Mouse (Mus musculus) spleen, postnatal 14 days (tissue): ENCODE results near the gene 2310022A10Rik.
A peak's percentile ranks its signal among the peaks of the same experiment; 100 is the strongest.

Experiments
- DNase-seq, 2 experiments: peaks; one replicate each; pipeline ENCODE4 v3.0.0; 2021 to 2022; ENCODE audit warnings: low spot score in 2 of 2

Gene 2310022A10Rik

DNA sequence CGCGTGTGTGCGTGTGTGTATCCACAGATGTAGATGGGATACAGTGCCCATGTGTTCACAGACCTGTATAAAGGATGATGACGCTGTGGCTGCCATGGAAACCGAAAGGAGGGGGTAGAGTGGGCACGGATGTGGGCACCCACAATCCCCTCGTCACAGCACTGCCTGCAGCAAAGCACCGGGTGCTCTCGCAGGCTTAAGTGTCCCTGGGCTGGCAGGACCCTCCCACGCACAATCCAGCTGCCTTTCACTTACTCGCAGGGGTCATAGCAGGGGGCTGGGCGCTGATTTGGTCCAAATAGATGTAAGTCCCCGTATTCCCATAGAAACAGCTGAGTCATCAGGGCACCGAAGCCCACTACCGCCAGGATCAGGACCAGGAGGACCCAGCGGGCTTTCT is 11.6 kb upstream of the 2310022A10Rik start:
- DNase-seq: peak; percentile 33 to 50

DNA sequence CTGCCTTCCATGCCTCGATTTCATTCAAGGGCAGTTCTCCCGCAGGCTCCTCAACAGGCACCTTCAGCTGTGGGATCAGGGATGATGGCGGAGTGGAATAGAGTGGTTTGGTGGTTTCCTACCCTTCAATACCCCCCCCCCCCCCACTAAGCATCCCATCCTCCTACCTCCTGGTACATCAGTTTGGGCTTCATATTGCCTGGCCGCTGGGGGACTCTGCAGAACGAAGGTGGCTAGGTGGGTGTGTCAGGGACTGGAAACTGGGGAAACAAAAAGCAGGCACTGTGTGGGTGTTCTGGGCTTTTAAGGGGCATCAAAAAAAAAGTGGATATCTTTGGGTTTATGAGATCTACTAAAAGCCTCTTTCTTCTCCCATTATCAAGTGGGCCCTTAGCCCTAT is 11.1 kb upstream of the 2310022A10Rik start:
- no peak for DNase-seq

DNA sequence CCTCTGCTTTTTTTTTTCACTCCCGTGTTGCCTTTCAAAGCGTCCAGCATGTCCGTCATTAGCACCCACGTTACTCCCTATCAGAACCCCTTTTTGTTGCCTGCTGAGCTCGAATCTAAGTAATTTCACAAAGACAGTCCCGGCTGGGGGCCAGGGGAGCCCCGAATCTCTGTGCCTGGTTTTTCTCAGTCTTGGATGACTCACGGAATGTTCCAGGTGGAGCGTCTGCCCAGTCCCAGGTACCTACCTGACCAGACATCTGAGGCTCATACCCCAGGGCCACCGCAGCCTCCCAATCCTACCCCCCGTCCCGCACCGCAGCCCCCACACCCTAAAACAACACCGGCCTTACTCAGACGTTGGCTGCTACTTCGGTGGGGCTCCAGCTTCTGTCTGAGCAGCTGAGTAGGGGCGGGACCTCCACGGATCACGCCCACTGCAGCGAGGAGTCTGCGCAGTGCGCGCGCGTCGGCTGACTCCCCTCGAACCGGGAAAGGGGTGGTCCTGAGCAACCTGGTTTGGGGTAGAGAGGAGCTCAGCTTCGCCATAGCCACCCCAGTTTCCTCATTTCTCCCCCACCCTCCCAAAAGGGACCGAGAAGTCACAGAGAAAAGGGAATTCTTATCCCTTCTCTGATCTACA is 10.5 kb upstream of the 2310022A10Rik start:
- peak; percentile 68 to 78 for DNase-seq

DNA sequence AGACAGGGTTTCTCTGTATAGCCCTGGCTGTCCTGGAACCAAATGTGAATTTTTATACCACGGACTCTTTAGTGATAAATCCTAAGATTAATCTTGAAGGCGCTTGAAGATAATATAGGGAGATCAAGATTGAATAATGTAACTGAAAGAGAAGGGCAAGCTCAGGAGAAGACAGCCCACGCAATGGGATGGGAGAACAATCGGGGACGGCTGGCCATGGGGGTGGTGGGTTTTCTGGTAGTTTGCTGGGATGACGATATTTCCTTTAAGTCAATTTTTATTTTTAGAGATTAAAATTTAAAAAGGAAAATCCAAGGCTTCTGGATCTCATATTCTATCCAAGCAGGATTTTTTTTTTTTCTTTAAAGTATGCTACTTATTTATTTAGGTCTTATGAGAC is 10.0 kb upstream of the 2310022A10Rik start:
- no peak for DNase-seq

DNA sequence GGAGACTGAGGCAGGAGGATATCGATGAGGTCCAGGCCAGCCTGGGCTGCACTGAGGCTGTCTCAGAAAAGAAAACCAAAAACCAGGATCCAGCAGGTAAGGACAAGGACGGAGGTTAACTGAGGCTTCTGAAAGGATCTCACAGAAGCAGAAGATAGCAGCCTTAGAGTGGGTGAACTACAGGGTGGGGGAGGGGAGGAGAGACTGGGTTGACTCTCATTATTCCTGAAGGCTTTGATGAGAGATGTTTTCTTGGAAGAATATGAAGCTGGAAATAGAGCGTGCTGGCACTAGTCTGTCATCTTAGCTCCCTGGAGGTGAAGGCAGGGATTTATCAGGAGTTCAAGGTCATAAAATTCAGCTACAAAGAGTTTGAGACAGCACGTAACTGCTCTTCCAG is 9.2 kb upstream of the 2310022A10Rik start:
- DNase-seq: no peak

DNA sequence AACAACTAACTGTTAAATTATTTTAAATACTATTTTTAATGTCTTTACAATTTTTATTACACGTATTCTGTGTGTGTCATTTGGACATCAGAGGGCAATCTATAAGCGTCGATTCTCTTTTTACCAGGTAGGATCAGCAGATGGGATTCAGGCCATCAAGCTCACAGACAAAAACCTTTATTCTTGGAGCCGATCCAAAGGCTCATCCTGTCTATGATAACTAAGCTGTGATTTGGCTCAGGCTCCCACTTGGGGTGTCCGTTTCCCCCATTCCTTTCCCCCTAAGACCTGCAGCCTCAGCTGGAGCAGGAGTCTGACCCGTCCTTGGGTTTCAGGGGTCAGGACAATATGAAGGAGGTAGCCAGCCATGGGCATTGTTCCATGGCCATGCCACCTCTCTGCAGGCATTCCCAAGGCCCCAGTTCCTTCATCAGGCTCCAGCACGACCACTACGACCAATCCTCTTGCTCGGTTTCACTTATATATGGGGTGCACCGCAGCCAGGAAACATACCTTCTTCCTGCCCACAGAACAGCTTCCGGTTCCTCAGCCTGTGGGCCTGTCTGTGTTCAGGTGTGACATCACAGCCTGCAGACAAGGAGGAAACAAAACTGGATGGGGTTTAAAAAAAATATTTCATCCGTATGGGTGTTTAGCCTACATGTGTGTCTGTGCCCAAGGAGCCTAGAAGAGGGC is 8.2 kb upstream of the 2310022A10Rik start:
- peak in 1 of 2 experiments; percentile 35 for DNase-seq

DNA sequence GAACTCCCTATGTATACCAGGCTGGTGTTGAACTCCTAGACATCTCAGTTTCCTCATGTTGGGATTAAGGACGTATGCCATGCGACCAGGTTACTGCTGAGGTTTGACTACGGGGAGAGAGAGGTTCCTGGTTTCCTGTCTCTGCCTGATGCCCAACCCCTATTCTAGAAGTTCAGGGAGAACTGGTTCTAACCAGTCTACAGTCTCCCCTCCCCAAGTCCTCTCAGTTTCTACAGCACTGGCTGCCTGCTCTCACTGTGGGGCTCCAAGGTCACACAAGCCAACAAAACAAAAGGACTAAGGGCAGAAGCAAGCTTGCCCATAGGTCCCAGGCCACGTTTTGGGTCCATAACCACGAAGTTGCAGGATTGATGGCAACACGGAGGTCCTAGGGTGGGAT is 3.4 kb upstream of the 2310022A10Rik start:
- no peak for DNase-seq

DNA sequence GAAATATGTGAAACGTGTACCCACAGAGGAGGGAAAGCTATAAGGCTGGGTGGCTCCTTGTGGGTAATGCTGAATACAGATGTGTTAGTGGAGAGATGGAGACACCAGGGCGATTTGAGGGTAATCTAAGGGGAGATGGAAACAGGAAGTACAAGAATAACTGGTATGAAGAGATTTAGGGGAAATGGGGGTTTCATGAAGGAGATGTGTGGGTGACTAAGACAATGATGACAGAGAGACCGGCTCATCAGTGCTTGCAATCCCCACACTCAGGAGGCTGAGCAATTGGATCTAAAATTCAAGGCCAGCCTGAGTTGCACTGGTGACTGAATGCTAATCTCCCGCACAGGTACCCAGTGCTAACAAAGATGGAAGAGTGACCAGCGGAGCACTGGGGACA is 963 bp upstream of the 2310022A10Rik start:
- DNase-seq: no peak

DNA sequence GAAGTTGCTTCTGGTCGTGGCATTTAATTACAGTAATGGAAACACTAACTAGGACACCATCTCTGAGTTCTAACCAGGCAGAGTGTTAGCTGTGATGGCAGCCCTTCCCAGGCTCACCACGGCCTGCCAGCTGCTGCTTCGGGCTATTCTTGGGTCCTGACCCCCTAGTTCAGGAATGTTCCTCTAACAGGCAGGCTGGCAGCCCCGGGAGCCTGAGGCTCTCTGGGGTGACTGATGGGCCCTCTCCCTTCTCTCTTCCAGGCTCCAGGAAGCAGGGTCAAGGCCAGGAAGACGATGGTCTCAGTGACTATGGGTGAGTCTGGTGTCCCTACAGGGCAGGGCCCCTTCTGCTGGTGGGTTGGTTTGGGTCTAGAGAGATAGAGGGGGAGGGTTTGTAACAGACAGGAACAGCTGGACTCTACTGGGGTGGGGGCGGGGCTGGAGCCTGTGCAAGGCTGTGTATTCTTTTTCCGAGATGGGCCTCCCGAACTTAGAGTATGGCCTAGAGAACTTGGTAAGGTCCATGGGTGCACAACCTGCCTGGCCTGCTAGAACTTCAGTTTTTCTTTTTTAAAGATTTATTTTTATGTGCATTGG is 7.4 kb downstream of the 2310022A10Rik start:
- DNase-seq: no peak

DNA sequence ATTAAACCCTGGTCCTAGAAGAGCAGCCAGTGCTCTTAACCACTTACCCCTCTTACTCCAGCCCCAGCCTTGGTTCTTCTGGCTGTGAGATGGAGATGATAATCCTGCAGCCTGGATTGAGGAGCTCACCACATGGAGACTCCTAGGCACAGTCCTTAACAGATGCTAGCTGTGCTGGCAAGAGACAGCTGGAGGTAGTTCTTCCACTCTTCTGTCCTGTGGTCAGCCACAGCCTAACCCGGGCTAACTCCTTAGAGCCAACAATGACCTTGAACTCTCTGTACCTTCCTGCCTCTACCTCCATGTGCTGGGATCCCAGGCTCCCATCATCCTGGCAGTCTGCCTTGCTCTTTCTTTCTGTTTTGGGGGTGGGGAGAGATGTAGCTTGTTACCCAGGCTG is 7.9 kb downstream of the 2310022A10Rik start:
- no peak for DNase-seq

DNA sequence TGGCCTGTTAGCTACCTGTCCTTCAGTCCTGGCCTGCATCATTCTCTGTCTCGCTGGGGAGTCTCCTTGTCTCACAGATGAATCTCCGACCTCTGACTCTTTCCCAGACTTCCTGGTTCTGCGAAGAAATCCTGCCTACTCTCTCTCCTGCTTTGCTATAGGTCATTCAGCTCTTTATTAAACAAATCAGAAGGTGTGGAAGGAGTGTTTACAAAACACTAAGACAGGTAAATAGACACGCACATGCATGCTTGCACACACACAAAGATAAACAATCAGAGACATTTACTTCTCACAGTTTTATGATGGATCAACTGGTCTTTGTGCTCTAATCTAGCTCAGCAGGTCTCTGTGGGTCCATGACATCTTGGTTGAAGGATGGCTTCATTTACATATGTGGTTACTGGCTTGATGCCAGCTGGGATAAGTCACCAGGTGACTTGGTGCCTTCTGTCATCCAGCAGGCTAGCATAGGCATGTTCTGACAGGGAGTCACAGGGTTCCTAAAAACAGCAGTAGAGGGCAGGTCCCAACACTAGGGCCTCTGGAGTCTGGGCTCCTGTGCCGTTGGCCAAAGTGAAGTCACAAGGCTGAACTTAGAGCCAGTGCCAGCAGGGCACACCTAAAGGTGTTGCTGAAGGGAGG is 16.7 kb downstream of the 2310022A10Rik start:
- DNase-seq: no peak

DNA sequence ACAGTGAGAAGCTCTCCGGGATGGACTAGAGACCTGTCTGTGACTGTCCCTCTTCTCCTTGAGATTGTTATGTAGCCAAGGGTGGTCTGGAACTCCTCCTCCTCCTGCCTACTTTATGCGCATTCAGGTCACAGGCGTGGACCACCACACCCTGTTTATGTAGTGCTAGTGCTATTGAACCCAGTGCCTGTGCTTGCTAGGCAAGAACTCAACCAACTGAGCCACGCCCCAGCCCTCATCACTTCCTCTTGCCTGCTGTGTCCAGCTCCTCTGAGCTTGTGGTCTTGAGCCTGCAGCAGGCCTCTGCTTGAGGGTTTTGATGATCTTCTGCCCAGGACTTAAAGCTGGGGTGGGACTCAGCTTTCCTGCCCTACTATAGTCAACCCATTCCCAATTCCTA is 19.1 kb downstream of the 2310022A10Rik start:
- no peak for DNase-seq

DNA sequence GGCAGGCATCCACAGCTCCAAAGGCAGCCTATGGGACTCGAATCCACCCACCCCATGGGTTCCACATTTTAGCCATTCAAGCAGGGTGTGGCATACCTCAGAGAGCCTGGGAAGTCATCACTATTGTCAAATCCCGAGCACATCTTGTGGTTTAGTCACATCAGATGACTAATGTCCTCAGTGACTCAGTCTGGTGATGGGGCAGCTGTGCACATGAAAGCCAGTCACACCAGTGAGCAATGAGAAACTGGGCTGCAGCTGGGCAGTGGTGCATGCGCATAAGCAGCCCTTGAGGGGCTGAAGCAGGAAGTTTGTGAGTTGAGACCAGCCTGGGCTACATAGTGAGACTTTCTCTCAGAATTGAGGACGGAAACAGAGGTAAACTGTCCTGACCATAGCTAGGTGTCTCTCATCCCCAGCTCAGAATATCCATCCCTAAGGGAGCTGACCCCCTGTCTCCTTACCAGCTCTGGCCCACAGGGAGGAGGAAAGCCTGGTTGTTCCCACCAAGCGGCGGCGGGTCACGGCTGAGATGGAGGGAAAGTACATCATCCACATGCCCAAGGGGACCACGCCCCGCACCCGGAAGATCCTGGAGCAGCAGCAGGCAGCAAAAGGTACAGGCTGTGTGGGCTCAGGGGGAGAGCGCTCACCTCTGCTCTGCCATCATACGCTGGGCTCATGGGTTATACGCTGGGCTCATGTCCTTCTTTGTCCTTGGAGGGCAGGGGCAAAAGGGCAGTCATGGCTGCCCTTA is 21.3 kb downstream of the 2310022A10Rik start:
- no peak for DNase-seq

DNA sequence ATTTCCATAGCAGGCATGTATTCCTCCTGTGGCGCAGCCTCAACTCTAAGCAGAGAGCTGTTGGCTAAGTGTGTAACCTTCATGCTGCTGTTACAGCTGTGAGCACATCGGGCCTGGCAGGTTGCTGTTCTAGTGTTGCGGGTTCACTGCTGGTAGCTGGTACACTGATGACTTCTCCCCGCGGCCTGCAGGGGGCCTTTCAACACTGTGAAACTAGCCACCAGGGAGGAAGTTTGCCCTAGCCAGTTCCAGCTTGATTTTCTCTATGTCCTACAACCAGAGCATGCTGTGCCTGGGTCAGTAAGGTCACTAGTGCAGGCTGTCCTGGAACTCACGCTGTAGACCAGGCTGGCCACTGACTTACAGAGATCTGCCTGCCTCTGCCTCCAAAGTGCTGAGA is 23.9 kb downstream of the 2310022A10Rik start:
- DNase-seq: peak; percentile 32 to 45

DNA sequence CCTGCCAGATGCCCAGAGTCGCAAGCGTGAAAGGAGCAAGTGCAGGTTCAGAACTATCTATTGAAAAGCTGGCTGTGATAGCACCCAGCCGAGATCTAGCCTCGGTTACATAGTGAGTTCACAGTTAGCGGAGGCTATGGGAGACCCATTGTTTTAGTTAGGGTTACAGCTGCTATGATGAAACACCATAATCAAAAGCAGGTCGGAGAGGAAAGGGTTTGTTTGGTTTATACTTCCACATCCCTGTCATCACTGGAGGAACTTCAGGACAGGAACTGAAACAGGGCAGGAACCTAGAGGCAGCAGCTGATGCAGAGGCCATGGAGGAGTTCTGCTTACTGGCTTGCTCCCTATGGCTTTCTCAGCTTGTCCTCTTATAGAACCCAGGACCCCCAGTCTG is 24.6 kb downstream of the 2310022A10Rik start:
- DNase-seq: no peak

DNA sequence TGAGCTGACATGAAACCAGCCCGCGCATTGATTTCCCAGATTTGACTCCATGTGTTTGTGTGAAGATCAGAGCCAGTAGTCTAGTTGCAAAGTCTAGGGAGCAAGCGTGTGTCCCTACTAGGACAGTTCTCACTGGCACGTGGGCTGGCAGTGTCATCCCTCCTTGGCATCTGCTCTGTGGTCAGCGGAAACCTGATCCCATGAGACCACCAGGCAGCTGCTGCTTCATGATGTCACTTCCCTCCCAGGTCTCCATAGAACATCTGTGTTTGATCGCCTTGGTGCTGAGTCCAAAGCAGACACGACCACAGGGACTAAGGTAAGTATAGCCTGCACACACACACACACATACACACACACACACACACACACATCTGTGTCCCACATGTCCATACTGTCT is 25.4 kb downstream of the 2310022A10Rik start:
- DNase-seq: no peak

DNA sequence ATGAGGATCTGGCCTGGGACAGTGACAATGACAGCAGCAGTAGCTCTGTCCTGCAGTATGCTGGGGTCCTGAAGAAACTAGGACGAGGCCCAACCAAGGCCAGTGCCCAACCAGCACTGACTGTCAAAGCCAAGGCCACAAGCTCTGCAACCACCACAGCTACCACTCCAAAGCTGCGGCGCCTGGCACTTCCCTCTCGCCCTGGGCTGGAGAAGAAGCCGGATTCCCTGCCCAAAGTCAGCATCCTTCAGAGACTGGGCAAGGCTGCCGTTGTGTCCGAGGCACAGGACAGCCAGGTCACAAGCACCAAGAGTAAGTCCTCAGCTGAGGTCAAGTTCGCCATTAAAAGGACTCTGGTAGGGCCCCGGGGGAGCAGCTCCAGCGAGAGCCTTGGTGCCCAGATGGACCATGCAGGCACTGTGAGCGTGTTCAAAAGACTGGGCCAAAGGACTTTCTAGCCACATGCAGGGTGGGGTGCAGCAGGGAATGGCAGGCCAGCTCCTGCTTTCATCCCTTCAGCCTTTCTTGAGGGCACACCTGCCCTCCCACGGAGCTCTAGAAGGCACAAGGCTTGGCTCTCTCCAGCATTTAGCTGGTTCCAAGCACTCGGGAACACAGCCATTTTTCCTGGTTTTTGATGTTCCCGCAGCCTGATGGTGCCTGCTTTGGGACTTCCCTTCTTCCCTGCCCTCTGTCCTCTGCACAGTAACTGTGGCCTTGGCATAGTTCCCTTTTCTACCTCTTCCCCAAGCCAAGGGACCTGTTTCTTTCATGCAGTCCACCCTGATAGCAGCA is 27.5 kb downstream of the 2310022A10Rik start:
- no peak for DNase-seq

DNA sequence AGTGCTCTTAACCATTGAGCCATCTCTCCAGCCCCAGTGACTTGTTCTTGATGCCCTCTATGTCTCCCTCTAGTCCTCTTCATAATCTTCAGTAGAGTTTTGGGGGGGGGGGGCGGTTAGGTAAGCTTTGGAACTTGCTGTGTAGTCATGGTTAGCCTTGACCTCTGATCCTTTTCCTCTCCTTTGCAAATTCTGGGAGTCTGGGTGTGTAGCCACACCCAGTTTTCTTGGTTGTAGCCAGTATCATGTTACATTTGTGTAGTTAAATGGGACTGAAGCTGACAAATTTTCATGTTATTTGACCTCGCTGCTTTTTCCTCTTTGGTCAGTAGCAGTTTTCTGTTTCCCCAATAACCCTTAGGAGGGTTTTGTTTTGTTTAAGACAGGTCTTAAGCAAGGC is 33.8 kb downstream of the 2310022A10Rik start:
- no peak for DNase-seq

DNA sequence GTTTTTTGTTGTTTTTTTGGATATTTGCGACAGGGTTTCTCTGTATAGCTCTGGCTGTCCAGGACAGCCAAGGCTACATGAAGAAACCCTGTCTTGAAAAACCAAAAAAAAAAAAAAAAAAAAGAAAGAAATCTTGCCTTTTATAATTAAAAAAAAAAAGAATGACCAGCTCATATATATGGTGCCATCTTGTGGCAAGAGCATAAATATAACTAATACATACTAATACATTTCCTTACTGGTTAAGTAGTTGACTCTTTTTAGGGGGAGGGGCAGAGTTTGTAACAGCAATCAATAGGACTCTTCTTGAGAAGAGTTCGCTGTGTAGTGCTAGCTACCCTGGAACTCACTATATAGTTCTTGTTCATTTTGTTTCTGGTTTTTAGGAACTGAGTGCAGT is 34.7 kb downstream of the 2310022A10Rik start:
- DNase-seq: no peak

DNA sequence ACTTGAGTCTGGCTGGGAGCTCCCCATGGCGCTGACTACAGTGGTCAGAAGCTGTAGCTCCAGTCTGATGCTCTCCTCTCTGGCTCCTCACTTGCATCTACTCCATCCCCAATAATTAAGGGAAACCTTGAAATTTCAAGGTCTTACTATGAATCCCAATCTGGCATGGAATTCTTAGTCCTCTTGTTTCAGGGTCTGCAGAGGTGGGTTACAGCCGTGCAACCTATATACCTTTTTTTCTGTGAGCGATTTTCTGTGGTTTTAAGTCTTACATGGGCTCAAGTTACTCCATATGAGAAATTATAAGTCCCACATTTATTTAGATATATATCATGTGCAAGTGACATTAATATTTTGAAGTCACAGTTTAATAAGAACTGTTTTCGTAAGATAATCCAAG is 37.1 kb downstream of the 2310022A10Rik start:
- no peak for DNase-seq

DNA sequence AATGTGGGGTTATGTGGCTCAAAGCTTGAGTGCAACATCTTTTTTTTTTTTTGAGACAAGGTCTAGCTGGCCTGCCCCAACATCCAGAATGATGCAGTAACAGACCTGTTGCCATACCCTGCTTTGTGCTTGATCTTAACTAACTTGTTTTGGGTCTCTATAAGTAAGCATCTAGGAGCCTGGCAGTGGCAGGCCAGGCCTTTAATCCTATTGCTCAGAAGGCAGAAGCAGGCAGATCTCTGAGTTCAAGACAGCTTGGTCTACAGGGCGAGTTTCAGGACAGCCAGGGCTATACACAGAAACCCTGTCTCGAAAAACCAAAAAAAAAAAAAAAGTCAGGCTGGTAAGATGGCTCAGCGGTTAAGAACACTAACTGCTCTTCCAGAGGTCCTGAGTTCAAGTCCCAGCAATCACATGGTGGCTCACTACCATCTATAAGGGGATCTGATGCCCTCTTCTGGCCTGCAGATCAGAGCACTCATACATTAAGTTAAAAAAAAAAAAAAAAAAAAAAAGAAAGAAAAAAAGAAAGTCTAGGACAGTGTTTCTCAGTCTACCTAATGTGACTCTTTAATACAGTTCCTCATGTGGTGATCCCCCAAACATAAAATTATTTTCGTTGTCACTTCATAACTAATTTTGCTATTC is 37.7 kb downstream of the 2310022A10Rik start:
- no peak for DNase-seq
